Mouse (Mus musculus): ENCODE measurements at regions not wholly inside any gene's neighbourhood (a gene's known extent, or its start where the extent isn't known, plus 50 kb on each side); places are given as distances from the start of the nearest gene placed in this dataset.

DNA sequence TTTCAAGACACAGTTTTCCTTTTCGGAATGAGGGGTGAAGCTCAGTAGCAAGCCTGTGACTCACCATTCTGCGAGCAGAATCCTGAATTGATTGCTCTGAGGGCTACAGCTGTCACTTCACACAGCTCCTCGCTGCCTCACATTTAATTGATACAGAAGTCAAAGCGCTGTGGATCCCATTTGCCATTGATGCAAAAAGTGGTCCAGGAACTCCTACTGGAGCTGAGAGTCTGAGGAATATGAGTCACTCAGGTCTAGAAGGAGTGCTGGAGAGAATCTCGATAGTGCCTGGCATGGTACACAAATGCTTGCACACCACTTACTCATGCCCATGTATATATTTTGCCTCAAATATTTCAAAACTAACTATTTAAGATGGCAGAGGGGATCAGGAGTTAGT is 158.0 kb upstream of the Tenm4 start:
- TF ChIP-seq CTCF (IDR thresholded peaks at IDR 0.05) (no peak), POLR2A (IDR thresholded peaks at IDR 0.05; ENCODE audit: insufficient read depth, low read depth, low read length) (no peak), EP300 (IDR thresholded peaks at IDR 0.05; ENCODE audit: insufficient read depth, low read depth, low read length) (no peak)
